Mouse (Mus musculus): ENCODE data around the gene Gm9513.

The Gm9513 gene

GRCm38 (mm10) chr9:36475338-36475737 lies at the start of gene Gm9513:
Gene Gm9513, plus strand, starts transcription at chr9:36475638.
- DNase-seq (ENCODE audit: low read depth, low spot score): no peak

- DNase-seq (ENCODE audit: low read depth, low spot score): no peak
Measured at GRCm38 (mm10) chr9:36431584-36431983, 43.9 kb upstream of the Gm9513 start, which contains the start of gene Gm7257. Gene Gm7257, plus strand, starts transcription at chr9:36431884.

DNA sequence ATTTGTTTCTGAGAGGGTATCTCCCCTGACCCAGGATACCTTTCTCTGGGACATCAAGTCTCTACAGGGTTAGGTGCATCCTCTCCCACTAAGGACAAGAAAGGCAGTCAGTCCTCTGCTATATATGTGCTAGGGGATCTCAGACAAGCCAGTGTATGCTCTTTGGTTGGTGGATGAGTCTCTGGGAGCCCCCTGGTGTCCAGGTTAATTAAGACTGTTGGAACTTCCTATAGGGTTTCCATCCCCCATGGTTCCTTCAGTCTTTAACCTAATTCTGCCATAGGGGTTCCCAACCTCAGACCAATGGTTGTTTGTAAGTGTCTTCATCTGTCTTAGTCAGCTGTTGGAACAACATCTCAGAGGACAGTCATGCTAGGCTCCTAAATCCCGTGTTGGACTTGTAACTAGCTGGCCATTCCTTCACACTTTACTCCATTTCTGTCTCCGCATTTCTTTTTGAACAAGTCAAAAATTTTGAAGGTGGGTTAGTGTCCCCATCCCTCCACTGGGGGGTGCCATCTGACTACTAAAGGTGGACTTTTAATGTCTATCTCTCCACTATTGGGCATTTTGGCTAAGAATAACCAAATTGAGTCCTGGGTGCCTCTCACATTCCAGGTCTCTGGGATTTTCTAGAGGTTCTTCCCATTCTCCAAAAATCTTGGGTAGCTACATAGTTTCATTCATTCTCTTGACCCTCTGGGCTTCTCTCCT lies 40.2 kb upstream of the Gm9513 start:
- DNase-seq (ENCODE audit: low read depth, low spot score): no peak

GRCm38 (mm10) chr9:36494501-36495220 lies 19.2 kb downstream of the Gm9513 start:
- no peak for DNase-seq (ENCODE audit: low read depth, low spot score)

DNA sequence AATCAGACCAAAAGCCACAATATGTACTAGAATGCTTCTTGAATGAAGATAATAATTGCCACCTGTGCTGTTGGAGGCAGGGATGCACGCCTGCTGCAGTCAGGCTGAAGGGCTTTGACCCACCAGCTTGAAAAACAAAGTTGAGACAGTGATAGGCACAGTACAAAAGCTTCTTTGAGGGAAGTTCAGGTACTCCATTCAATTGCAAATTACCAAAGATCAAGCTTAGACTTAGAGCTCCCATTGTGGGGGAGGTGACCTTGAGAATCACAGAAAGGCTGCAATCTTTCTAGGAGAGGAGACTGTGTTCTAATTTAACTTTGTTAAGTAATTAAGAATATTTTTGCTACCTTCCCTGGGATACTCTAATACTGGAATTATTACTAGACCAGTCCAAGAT lies 20.4 kb downstream of the Gm9513 start:
- DNase-seq (ENCODE audit: low read depth, low spot score): no peak

DNA sequence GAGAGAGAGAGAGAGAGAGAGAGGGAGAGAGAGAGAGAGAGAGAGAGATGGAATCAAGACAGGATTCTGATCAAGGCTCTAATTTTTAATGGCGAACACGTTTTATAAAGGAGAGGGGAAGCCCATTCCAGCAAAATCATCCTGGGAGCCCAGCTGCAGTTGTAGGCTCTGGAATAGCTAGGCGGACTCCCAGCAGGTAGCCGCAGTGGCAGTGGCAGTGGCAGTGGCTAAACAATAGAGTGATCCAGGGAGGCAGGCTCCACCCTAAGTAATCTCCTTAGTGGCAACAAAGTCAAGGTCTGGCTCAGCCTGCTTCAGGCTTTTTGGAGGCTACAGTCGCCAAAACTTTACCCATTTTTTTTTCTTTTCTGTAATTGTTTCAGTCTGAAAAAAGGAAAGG lies 28.8 kb downstream of the Gm9513 start:
- no peak for DNase-seq (ENCODE audit: low read depth, low spot score)

Measured in skeletal muscle tissue, adult 2 months (tissue).